Mouse (Mus musculus) thymus, adult 2 months (tissue): ENCODE measurements at regions not wholly inside any gene's neighbourhood (a gene's known extent, or its start where the extent isn't known, plus 50 kb on each side); places are given as distances from the start of the nearest gene placed in this dataset.

ENCODE experiments used
- CTCF ChIP-seq: fragments of 200-500 bp; IDR thresholded peaks from 2 replicates; pipeline ENCODE4 v1.5.1; 2012; ENCODE audit warnings: mild to moderate bottlenecking, control low read depth, low read length, moderate library complexity, borderline replicate concordance; ENCODE audit not compliant: control insufficient read depth, poor library complexity, insufficient read depth; ENCODE audit errors: extremely low read depth
- POLR2A ChIP-seq: fragments of 200-500 bp; IDR thresholded peaks from 2 replicates; pipeline ENCODE4 v1.6.1; 2012; ENCODE audit warnings: mild to moderate bottlenecking, low read length, control low read depth, moderate library complexity; ENCODE audit not compliant: control insufficient read depth, poor library complexity, insufficient read depth; ENCODE audit errors: extremely low read depth

DNA sequence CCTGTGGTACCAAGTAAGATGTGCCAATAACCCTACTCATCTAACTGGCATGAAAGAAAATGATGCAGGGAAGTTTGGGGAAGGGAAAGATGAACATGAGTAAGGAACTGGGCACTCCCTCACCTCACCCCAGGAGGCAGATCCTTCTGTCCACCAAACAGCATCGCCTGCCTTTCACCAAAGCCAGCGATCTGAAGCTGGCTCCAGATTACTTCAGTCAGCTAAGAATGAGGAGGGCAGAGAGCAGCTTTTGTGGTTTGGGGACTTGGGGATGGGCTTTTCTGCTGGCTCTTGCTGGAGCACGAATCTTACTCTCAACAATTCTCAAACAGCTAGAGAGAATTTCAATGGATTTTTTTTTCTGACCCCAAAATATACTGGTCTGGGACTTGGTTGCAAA is 297.0 kb downstream of the Bcor start:
- no peak for TF ChIP-seq POLR2A
- TF ChIP-seq CTCF = no peak
